Mouse (Mus musculus): ENCODE data around the gene Rfx8.

- TF ChIP-seq CTCF (IDR thresholded peaks at IDR 0.05; ENCODE audit: extremely low read depth, insufficient read depth, low read length) (no peak), POLR2A (IDR thresholded peaks at IDR 0.05; ENCODE audit: extremely low read depth, insufficient read depth, low read length) (no peak)
Observed at GRCm38 (mm10) chr1:39758244-39758643, 37.4 kb upstream of the Rfx8 start.
